Mouse (Mus musculus): Measurements from ENCODE around the gene Dagla. TPM values are rescaled to one million over a fixed set of nuclear protein-coding genes. Genes with fewer than 3 reads are reported as not detected.

The Dagla gene
- polyA plus RNA-seq, 2 experiments, result 2.4 to 8.1 TPM

- no peak for TF ChIP-seq POLR2A (IDR thresholded peaks at IDR 0.05; ENCODE audit: borderline replicate concordance, extremely low read depth, insufficient read depth, insufficient read length)
- Histone ChIP-seq H3K36me3 (ENCODE audit: control insufficient read depth, insufficient read depth, low read length) (no peaks in the 10 kb centered on the region), H3K4me3 (replicated peaks; ENCODE audit: low read length) (no peak overlapping the region), H3K4me2 (replicated peaks; ENCODE audit: low read depth, low read length, severe bottlenecking) (no peak overlapping the region), H3K27me3 (ENCODE audit: control insufficient read depth, insufficient read depth, low read length) (no peaks in the 10 kb centered on the region), H3K4me1 (ENCODE audit: control insufficient read depth, insufficient read depth, low read length) (no peaks in the 10 kb centered on the region; the same call in 1 of the 2 replicates), H3K9ac (ENCODE audit: low read depth, low read length, severe bottlenecking) (no peak overlapping the region), H3K9me3 (ENCODE audit: control insufficient read depth, low read length) (no peaks in the 10 kb centered on the region), H3K27ac (replicated peaks; ENCODE audit: low read depth, low read length) (no peak overlapping the region)
- DNase-seq (ENCODE audit: low spot score) (no peak), ATAC-seq (ENCODE audit: low FRiP score, low read depth) (no peak)
- WGBS, result 76% methylated on average over 4 of the region's 4 CpGs
Measured at GRCm38 (mm10) chr19:10334467-10334866, 29.8 kb upstream of the Dagla start.

- Histone ChIP-seq H3K9ac (ENCODE audit: low read depth, low read length, severe bottlenecking) (no peak overlapping the region), H3K4me1 (ENCODE audit: control insufficient read depth, insufficient read depth, low read length) (no peaks in the 10 kb centered on the region; the same call in 1 of the 2 replicates), H3K4me2 (replicated peaks; ENCODE audit: low read depth, low read length, severe bottlenecking) (no peak overlapping the region), H3K9me3 (ENCODE audit: control insufficient read depth, low read length) (no peaks in the 10 kb centered on the region), H3K36me3 (ENCODE audit: control insufficient read depth, insufficient read depth, low read length) (no peaks in the 10 kb centered on the region), H3K27ac (replicated peaks; ENCODE audit: low read depth, low read length) (no peak overlapping the region), H3K27me3 (ENCODE audit: control insufficient read depth, insufficient read depth, low read length) (no peaks in the 10 kb centered on the region), H3K4me3 (replicated peaks; ENCODE audit: low read length) (no peak overlapping the region)
- no peak for TF ChIP-seq POLR2A (IDR thresholded peaks at IDR 0.05; ENCODE audit: borderline replicate concordance, extremely low read depth, insufficient read depth, insufficient read length)
- 38% methylated on average over 9 of the region's 9 CpGs for WGBS
- ATAC-seq (ENCODE audit: low FRiP score, low read depth) (no peak), DNase-seq (ENCODE audit: low spot score) (peak; percentile 73)
Measured at GRCm38 (mm10) chr19:10333545-10334252, 29.0 kb upstream of the Dagla start.

GRCm38 (mm10) chr19:10331706-10332105, 27.0 kb upstream of the Dagla start:
- no peak for ATAC-seq (ENCODE audit: low FRiP score, low read depth)
- Histone ChIP-seq H3K4me2 (replicated peaks; ENCODE audit: low read depth, low read length, severe bottlenecking) (no peak overlapping the region), H3K9me3 (ENCODE audit: control insufficient read depth, low read length) (no peaks in the 10 kb centered on the region), H3K36me3 (ENCODE audit: control insufficient read depth, insufficient read depth, low read length) (no peaks in the 10 kb centered on the region), H3K9ac (ENCODE audit: low read depth, low read length, severe bottlenecking) (no peak overlapping the region), H3K27me3 (ENCODE audit: control insufficient read depth, insufficient read depth, low read length) (no peaks in the 10 kb centered on the region), H3K27ac (replicated peaks; ENCODE audit: low read depth, low read length) (no peak overlapping the region), H3K4me1 (ENCODE audit: control insufficient read depth, insufficient read depth, low read length) (no peaks in the 10 kb centered on the region; the same call in 1 of the 2 replicates), H3K4me3 (replicated peaks; ENCODE audit: low read length) (no peak overlapping the region)
- 62% methylated on average over 4 of the region's 4 CpGs for WGBS
- TF ChIP-seq POLR2A (IDR thresholded peaks at IDR 0.05; ENCODE audit: borderline replicate concordance, extremely low read depth, insufficient read depth, insufficient read length), result no peak
- DNase-seq (ENCODE audit: low spot score), result no peak

GRCm38 (mm10) chr19:10329033-10329432, 24.4 kb upstream of the Dagla start:
- Histone ChIP-seq H3K9ac (ENCODE audit: low read depth, low read length, severe bottlenecking) (no peak overlapping the region), H3K9me3 (ENCODE audit: control insufficient read depth, low read length) (no peaks in the 10 kb centered on the region), H3K27me3 (ENCODE audit: control insufficient read depth, insufficient read depth, low read length) (no peaks in the 10 kb centered on the region), H3K4me1 (ENCODE audit: control insufficient read depth, insufficient read depth, low read length) (no peaks in the 10 kb centered on the region), H3K4me2 (replicated peaks; ENCODE audit: low read depth, low read length, severe bottlenecking) (no peak overlapping the region), H3K27ac (replicated peaks; ENCODE audit: low read depth, low read length) (no peak overlapping the region), H3K4me3 (replicated peaks; ENCODE audit: low read length) (no peak overlapping the region), H3K36me3 (ENCODE audit: control insufficient read depth, insufficient read depth, low read length) (no peaks in the 10 kb centered on the region)
- no peak for ATAC-seq (ENCODE audit: low FRiP score, low read depth)
- DNase-seq (ENCODE audit: low spot score), result no peak
- no peak for TF ChIP-seq POLR2A (IDR thresholded peaks at IDR 0.05; ENCODE audit: borderline replicate concordance, extremely low read depth, insufficient read depth, insufficient read length)
- 79% methylated on average over 8 of the region's 8 CpGs for WGBS

GRCm38 (mm10) chr19:10326609-10327008, 21.9 kb upstream of the Dagla start:
- Histone ChIP-seq H3K36me3 (ENCODE audit: control insufficient read depth, insufficient read depth, low read length) (no peaks in the 10 kb centered on the region), H3K9ac (ENCODE audit: low read depth, low read length, severe bottlenecking) (no peak overlapping the region), H3K27me3 (ENCODE audit: control insufficient read depth, insufficient read depth, low read length) (no peaks in the 10 kb centered on the region), H3K9me3 (ENCODE audit: control insufficient read depth, low read length) (no peaks in the 10 kb centered on the region), H3K4me1 (ENCODE audit: control insufficient read depth, insufficient read depth, low read length) (no peaks in the 10 kb centered on the region), H3K4me3 (replicated peaks; ENCODE audit: low read length) (no peak overlapping the region), H3K27ac (replicated peaks; ENCODE audit: low read depth, low read length) (no peak overlapping the region), H3K4me2 (replicated peaks; ENCODE audit: low read depth, low read length, severe bottlenecking) (no peak overlapping the region)
- TF ChIP-seq POLR2A (IDR thresholded peaks at IDR 0.05; ENCODE audit: borderline replicate concordance, extremely low read depth, insufficient read depth, insufficient read length), result no peak
- DNase-seq (ENCODE audit: low spot score), result no peak
- no peak for ATAC-seq (ENCODE audit: low FRiP score, low read depth)
- 55% methylated on average over 3 of the region's 3 CpGs for WGBS

All from limb, embryonic 14.5 days (tissue).